Mouse (Mus musculus): Measurements from ENCODE around the gene Ptgdr. TPM values are rescaled to one million over a fixed set of nuclear protein-coding genes. Genes with fewer than 3 reads are reported as not detected.

Gene Ptgdr
- polyA plus RNA-seq, 1 experiment from 2014 or later = 0.09 TPM

Other genes starting within 250 kb of the Ptgdr start
- not detected in 2 replicates for gene Gm5624, start 231.4 kb downstream of the Ptgdr start, polyA plus RNA-seq (2015; fragmentation: Nextera tagmentation; extraction: Ambion mirVana)
- gene Gm8257, start 152.9 kb downstream of the Ptgdr start, polyA plus RNA-seq (2015; fragmentation: Nextera tagmentation; extraction: Ambion mirVana) = not detected in 2 replicates
- gene Gm8267, start 109.0 kb downstream of the Ptgdr start, polyA plus RNA-seq (2015; fragmentation: Nextera tagmentation; extraction: Ambion mirVana) = not detected in 2 replicates
- 0.54 and 0.55 TPM in 2 replicates for gene Ptger2, start 128.8 kb upstream of the Ptgdr start, polyA plus RNA-seq (2015; fragmentation: Nextera tagmentation; extraction: Ambion mirVana)